In genomic region chr13:55472132-55473022, GRCm38 (mm10) we compare ENCODE assay signal across 8 mouse cellular contexts. TPM values are rescaled to one million over a fixed set of nuclear protein-coding genes. Genes with fewer than 3 reads are reported as not detected.
DNase-seq lines count a peak whose midpoint lies in the region; ATAC-seq lines count a peak whose summit lies in the region.

No protein-coding gene starts in this region.

- no peaks in the 10 kb centered on the region for H3K27me3 ChIP-seq in midbrain, embryonic 13.5 days
- H3K27me3 ChIP-seq in stomach, embryonic 14.5 days (ENCODE audit: control insufficient read depth, insufficient read depth, low read length) = no peaks in the 10 kb centered on the region

- peak overlapping the region; percentile 97 for H3K4me2 ChIP-seq in midbrain, embryonic 13.5 days (replicated peaks)
- H3K4me2 ChIP-seq in stomach, embryonic 14.5 days (replicated peaks; ENCODE audit: low read depth, low read length) = peak overlapping the region; percentile 100

- WGBS in midbrain, embryonic 13.5 days = under 1% methylated on average over 100 of the region's 103 CpGs
- under 1% methylated on average over 100 of the region's 103 CpGs for WGBS in stomach, embryonic 14.5 days

- peak; percentile 57 for ATAC-seq in midbrain, embryonic 13.5 days
- ATAC-seq in stomach, embryonic 14.5 days (ENCODE audit: insufficient number of reproducible peaks, insufficient read depth, low FRiP score, low read depth) = peak; percentile 35

- peaks cover 96% of the 10 kb centered on the region for H3K4me1 ChIP-seq in midbrain, embryonic 13.5 days (replicated peaks)
- H3K4me1 ChIP-seq in stomach, embryonic 14.5 days (ENCODE audit: control insufficient read depth, insufficient read depth, low read length) = peaks cover 8% of the 10 kb centered on the region; the same call in 1 of the 2 replicates

- no peaks in the 10 kb centered on the region for H3K9me3 ChIP-seq in midbrain, embryonic 13.5 days
- H3K9me3 ChIP-seq in stomach, embryonic 14.5 days (ENCODE audit: control insufficient read depth, low read depth, low read length) = no peaks in the 10 kb centered on the region

- H3K27ac ChIP-seq in midbrain, embryonic 13.5 days = peak overlapping the region; percentile 95
- H3K27ac ChIP-seq in stomach, embryonic 14.5 days (ENCODE audit: low read length) = peak overlapping the region; percentile 61; the same call in 1 of the 2 replicates

- intact Hi-C loops in gastrocnemius, postnatal 14 days (cut with DNase I; ENCODE audit: low total_unique reads) = no loop called here
- intact Hi-C loops in heart, postnatal 36 days (cut with DNase I) = loop anchor here (2.0 kb wide), 1 partner anchor 40 kb away; the partner anchor contains the start of gene Pdlim7
- intact Hi-C loops in left cerebral cortex, postnatal 36 days (cut with DNase I) = loop anchor here (2.0 kb wide), 1 partner anchor 44 kb away; no protein-coding TSS in a partner anchor

- peaks cover 49% of the 10 kb centered on the region for H3K36me3 ChIP-seq in midbrain, embryonic 13.5 days
- H3K36me3 ChIP-seq in stomach, embryonic 14.5 days (ENCODE audit: control insufficient read depth, insufficient read depth, low read length) = peaks cover 36% of the 10 kb centered on the region

- H3K4me3 ChIP-seq in midbrain, embryonic 13.5 days (replicated peaks) = peak overlapping the region; percentile 51
- H3K4me3 ChIP-seq in stomach, embryonic 14.5 days (ENCODE audit: low read depth, low read length) = peak overlapping the region; percentile 55

- peak overlapping the region; percentile 89 for H3K9ac ChIP-seq in midbrain, embryonic 13.5 days (replicated peaks)
- peak overlapping the region; percentile 46 for H3K9ac ChIP-seq in stomach, embryonic 14.5 days (replicated peaks; ENCODE audit: low read depth, low read length)

- DNase-seq in gastrocnemius, postnatal 14 days = peak; percentile 58
- DNase-seq in gastrocnemius, postnatal 25 days = no peak
- peak; percentile 77 for DNase-seq in ZHBTc4 (ENCODE audit: low read depth, low spot score)
- DNase-seq in embryo, embryonic 9.5 days (ENCODE audit: extremely low spot score) = peak; percentile 73
- peak; percentile 63 to 75 for DNase-seq in heart, postnatal 36 days
- peak; percentile 87 to 91 for DNase-seq in left cerebral cortex, postnatal 36 days (ENCODE audit: low spot score in 2 of 2)

RNA-seq across cellular contexts. Expression of gene Prr7, which starts 8.3 kb away (rescaled TPM):
- total RNA-seq in gastrocnemius, postnatal 14 days (2021) = 1 to 10 TPM; 1.0 to 1.6 TPM
- under 1 TPM; 0.51 to 0.79 TPM for total RNA-seq in gastrocnemius, postnatal 25 days (2021)
- total RNA-seq in heart, postnatal 36 days (2021) = under 1 TPM; 0.58 to 0.70 TPM
- 10 to 100 TPM; 81.8 to 82.1 TPM for total RNA-seq in left cerebral cortex, postnatal 36 days (2021)
- 2.3 and 2.8 TPM in 2 replicates for polyA plus RNA-seq in midbrain, embryonic 13.5 days (2015; fragmentation: Nextera tagmentation; extraction: Ambion mirVana)
- polyA plus RNA-seq in stomach, embryonic 14.5 days (2014; fragmentation: Nextera tagmentation; extraction: Ambion mirVana) = 0.87 and 1.4 TPM in 2 replicates

RNA-seq across cellular contexts. Expression of gene Dbn1, which starts 15.5 kb away (rescaled TPM):
- total RNA-seq in gastrocnemius, postnatal 14 days (2021) = 10 to 100 TPM; 31.3 to 37.5 TPM
- 10 to 100 TPM; 10.3 to 16.1 TPM for total RNA-seq in gastrocnemius, postnatal 25 days (2021)
- total RNA-seq in heart, postnatal 36 days (2021) = 1 to 10 TPM; 9.4 to 9.6 TPM
- 100 to 1,000 TPM; 247 to 314 TPM for total RNA-seq in left cerebral cortex, postnatal 36 days (2021)
- 655 and 674 TPM in 2 replicates for polyA plus RNA-seq in midbrain, embryonic 13.5 days (2015; fragmentation: Nextera tagmentation; extraction: Ambion mirVana)
- polyA plus RNA-seq in stomach, embryonic 14.5 days (2014; fragmentation: Nextera tagmentation; extraction: Ambion mirVana) = 118 and 120 TPM in 2 replicates

RNA-seq across cellular contexts. Expression of gene Grk6, which starts 27.5 kb away (rescaled TPM):
- 10 to 100 TPM; 12.1 to 12.6 TPM for total RNA-seq in gastrocnemius, postnatal 14 days (2021)
- total RNA-seq in gastrocnemius, postnatal 25 days (2021) = 10 to 100 TPM in 1 of 2 experiments, 1 to 10 TPM in 1; 9.3 to 10.2 TPM
- 10 to 100 TPM; 17.6 to 18.1 TPM for total RNA-seq in heart, postnatal 36 days (2021)
- total RNA-seq in left cerebral cortex, postnatal 36 days (2021) = 10 to 100 TPM; 63.4 to 65.2 TPM
- 26.8 and 35.7 TPM in 2 replicates for polyA plus RNA-seq in midbrain, embryonic 13.5 days (2015; fragmentation: Nextera tagmentation; extraction: Ambion mirVana)
- polyA plus RNA-seq in stomach, embryonic 14.5 days (2014; fragmentation: Nextera tagmentation; extraction: Ambion mirVana) = 35.5 and 36.9 TPM in 2 replicates

RNA-seq across cellular contexts. Expression of gene Pdlim7, which starts 41.1 kb away (rescaled TPM):
- total RNA-seq in gastrocnemius, postnatal 14 days (2021) = 100 to 1,000 TPM; 588 to 612 TPM
- 100 to 1,000 TPM; 544 to 627 TPM for total RNA-seq in gastrocnemius, postnatal 25 days (2021)
- 10 to 100 TPM; 49.3 to 49.9 TPM for total RNA-seq in heart, postnatal 36 days (2021)
- 100 to 1,000 TPM in 1 of 2 experiments, 10 to 100 TPM in 1; 82.1 to 101 TPM for total RNA-seq in left cerebral cortex, postnatal 36 days (2021)
- polyA plus RNA-seq in midbrain, embryonic 13.5 days (2015; fragmentation: Nextera tagmentation; extraction: Ambion mirVana) = 145 and 159 TPM in 2 replicates
- 257 and 270 TPM in 2 replicates for polyA plus RNA-seq in stomach, embryonic 14.5 days (2014; fragmentation: Nextera tagmentation; extraction: Ambion mirVana)

RNA-seq across cellular contexts. Expression of gene F12, which starts 45.8 kb away (rescaled TPM):
- not detected for total RNA-seq in gastrocnemius, postnatal 14 days (2021)
- total RNA-seq in gastrocnemius, postnatal 25 days (2021) = not detected
- total RNA-seq in heart, postnatal 36 days (2021) = not detected
- under 1 TPM; 0.79 to 0.84 TPM for total RNA-seq in left cerebral cortex, postnatal 36 days (2021)
- polyA plus RNA-seq in midbrain, embryonic 13.5 days (2015; fragmentation: Nextera tagmentation; extraction: Ambion mirVana) = not detected in 2 replicates
- not detected in 2 replicates for polyA plus RNA-seq in stomach, embryonic 14.5 days (2014; fragmentation: Nextera tagmentation; extraction: Ambion mirVana)

Comparison
In these comparisons a context has a peak if more than half of its experiments do, and no peak if none do; other contexts are left out.
1. RNA of gene Prr7, which starts 8.3 kb away (total RNA-seq): 81.8 to 82.1 TPM in left cerebral cortex, postnatal 36 days; 1.0 to 1.6 TPM in gastrocnemius, postnatal 14 days, 0.51 to 0.79 TPM in gastrocnemius, postnatal 25 days and 0.58 to 0.70 TPM in heart, postnatal 36 days; every median in the first group is over 10 times any median in the second.
2. RNA of gene Dbn1, which starts 15.5 kb away (total RNA-seq): 247 to 314 TPM in left cerebral cortex, postnatal 36 days; 31.3 to 37.5 TPM in gastrocnemius, postnatal 14 days, 10.3 to 16.1 TPM in gastrocnemius, postnatal 25 days and 9.4 to 9.6 TPM in heart, postnatal 36 days; every median in the first group is over 4 times any median in the second.